Mouse (Mus musculus): Measurements from ENCODE around the gene Bcl2l13.

DNA sequence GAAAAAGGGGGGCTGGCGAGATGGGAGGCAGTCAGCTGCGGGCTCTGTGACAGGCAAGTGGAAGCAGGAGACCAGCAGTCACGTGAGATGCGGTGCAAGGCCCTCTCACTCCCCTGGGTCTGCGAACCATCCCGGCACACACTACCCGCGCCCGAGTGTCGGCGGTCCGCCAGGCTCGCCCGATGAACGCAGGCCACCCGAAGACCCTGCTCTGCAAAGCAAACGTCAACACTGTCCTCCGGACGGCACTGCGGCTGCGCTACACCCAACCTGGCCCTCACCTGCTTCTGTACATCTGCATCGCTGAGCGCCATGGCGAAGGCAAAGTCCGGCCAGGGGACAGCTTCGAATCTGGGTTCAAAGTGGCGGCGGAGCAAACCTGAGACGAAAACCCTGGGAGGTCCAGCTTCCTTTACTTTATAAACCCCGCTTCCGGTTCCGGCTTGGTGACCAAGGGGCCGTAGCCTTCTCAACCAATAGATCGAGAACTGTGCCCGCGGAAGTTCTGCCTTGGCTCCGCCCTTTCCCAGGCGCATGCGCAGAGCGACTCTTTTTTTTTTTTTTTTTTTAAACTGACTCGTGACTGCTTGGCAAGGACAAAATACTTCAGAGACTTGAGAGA is 13.6 kb upstream of the Bcl2l13 start, which contains the start of gene Atp6v1e1:
- TF ChIP-seq POLR2A (IDR thresholded peaks at IDR 0.05; ENCODE audit: insufficient read length, low read depth) (peak; percentile 69), USF1 (IDR thresholded peaks at IDR 0.05; ENCODE audit: low read depth) (peak; percentile 36), MYOD1 (IDR thresholded peaks at IDR 0.05; ENCODE audit: control insufficient read depth in 1 of 3, insufficient read length in 2 of 3, low read depth in 2 of 3) (no peak), CEBPB (IDR thresholded peaks at IDR 0.05; ENCODE audit: insufficient read depth, poor library complexity, severe bottlenecking) (no peak), MAX (IDR thresholded peaks at IDR 0.05; ENCODE audit: low read depth) (no peak), MYOG (IDR thresholded peaks at IDR 0.05; ENCODE audit: control insufficient read depth in 1 of 3, insufficient read depth in 1 of 3, insufficient read length in 2 of 3, low read depth in 2 of 3) (no peak)

Measured in myocyte (in vitro differentiated cells).